Comparison of ENCODE assay signal across 24 mouse cellular contexts in the genomic region with DNA sequence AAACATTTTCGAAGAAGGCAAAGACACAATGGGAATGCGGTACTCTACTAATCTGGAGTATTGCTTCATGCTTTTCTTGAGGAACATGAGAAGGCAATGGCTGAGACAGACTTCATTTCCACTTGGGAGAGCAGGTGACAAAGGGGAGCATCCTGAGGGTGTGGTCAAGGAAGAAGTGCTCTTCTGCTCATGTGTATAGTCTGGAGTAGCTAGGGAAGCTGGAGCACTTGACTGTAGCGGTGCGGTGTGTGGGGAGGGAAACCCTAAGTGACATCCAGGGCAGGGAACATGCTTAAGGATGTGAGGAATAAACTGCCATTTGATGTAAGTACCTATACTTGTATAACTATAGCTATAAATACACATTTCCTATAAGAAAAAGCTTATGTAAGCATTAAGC.
"Had no signal": no experiment of that assay in that cellular context is flagged by ENCODE, and none has a peak within 500 bp of the region (broad histone marks: within the 10 kb centered on the region; RNA-seq: fewer than 3 reads in every experiment).

No protein-coding gene starts in this region.

- H3K36me3 ChIP-seq: lung, embryonic 15.5 days; midbrain, embryonic 13.5 days; midbrain, embryonic 15.5 days; neural tube, embryonic 13.5 days; neural tube, embryonic 15.5 days; stomach, embryonic 15.5 days had no signal

- ATAC-seq: liver, postnatal 0 days; lung, postnatal 0 days; midbrain, embryonic 13.5 days; midbrain, embryonic 15.5 days had no signal

- H3K4me1 ChIP-seq: lung, embryonic 15.5 days; megakaryocyte, embryonic 14.5 days; neural tube, embryonic 13.5 days; stomach, embryonic 15.5 days had no signal

- H3K9ac ChIP-seq: liver, postnatal 0 days; lung, embryonic 15.5 days; midbrain, embryonic 13.5 days; midbrain, embryonic 15.5 days; neural tube, embryonic 13.5 days; neural tube, embryonic 15.5 days; stomach, embryonic 15.5 days had no signal

- H3K27me3 ChIP-seq: lung, embryonic 15.5 days; megakaryocyte, embryonic 14.5 days; midbrain, embryonic 13.5 days; midbrain, embryonic 15.5 days; neural tube, embryonic 13.5 days; neural tube, embryonic 15.5 days; stomach, embryonic 15.5 days had no signal

- H3K4me3 ChIP-seq: lung, embryonic 15.5 days; megakaryocyte, embryonic 14.5 days; midbrain, embryonic 13.5 days; midbrain, embryonic 15.5 days; myocyte; neural tube, embryonic 13.5 days; neural tube, embryonic 15.5 days; stomach, embryonic 15.5 days had no signal

- DNase-seq: liver, postnatal 0 days; lung, adult 2 months; lung, postnatal 14 days; lung, postnatal 36 days; retina, postnatal 1 day; right cerebral cortex, adult 18-20 months; right cerebral cortex, postnatal 25 days; right cerebral cortex, postnatal 4 days; spleen, adult 18-20 months; thymus, adult 2 months; thymus, postnatal 25 days; thymus, postnatal 4 days had no signal

- H3K9me3 ChIP-seq: lung, embryonic 15.5 days; midbrain, embryonic 13.5 days; midbrain, embryonic 15.5 days; neural tube, embryonic 13.5 days; neural tube, embryonic 15.5 days; stomach, embryonic 15.5 days had no signal

- H3K4me2 ChIP-seq: lung, embryonic 15.5 days; midbrain, embryonic 11.5 days; midbrain, embryonic 13.5 days; midbrain, embryonic 15.5 days; neural tube, embryonic 13.5 days; neural tube, embryonic 15.5 days; stomach, embryonic 15.5 days had no signal

- H3K27ac ChIP-seq: lung, embryonic 15.5 days; macrophage; midbrain, embryonic 13.5 days; midbrain, embryonic 15.5 days; neural tube, embryonic 13.5 days; neural tube, embryonic 15.5 days; stomach, embryonic 15.5 days; stomach, postnatal 0 days had no signal
